Mouse (Mus musculus) embryo, embryonic 10 days (tissue): ENCODE data around the gene Rassf5.

Source experiments
- DNase-seq: peaks from one replicate; pipeline ENCODE4 v3.0.0-alpha.2; 2015; ENCODE audit warnings: low spot score

Rassf5 gene

GRCm38 (mm10) chr1:131245089-131245856 is at the start of gene Rassf5:
TSS of gene Rassf5 (minus strand) at chr1:131245258.
- DNase-seq, result peak; percentile 48

GRCm38 (mm10) chr1:131293922-131294250 is 48.8 kb upstream of the Rassf5 start:
- no peak for DNase-seq

- no peak for DNase-seq
Measured at GRCm38 (mm10) chr1:131293221-131293921, 48.3 kb upstream of the Rassf5 start.

- DNase-seq, result peak; percentile 74
Measured at GRCm38 (mm10) chr1:131290648-131291047, 45.6 kb upstream of the Rassf5 start.

- DNase-seq, result no peak
Measured at GRCm38 (mm10) chr1:131288938-131289337, 43.9 kb upstream of the Rassf5 start.

GRCm38 (mm10) chr1:131287267-131287666 is 42.2 kb upstream of the Rassf5 start:
- DNase-seq, result no peak

- no peak for DNase-seq
Measured at GRCm38 (mm10) chr1:131286803-131287202, 41.7 kb upstream of the Rassf5 start.

- no peak for DNase-seq
Measured at GRCm38 (mm10) chr1:131284616-131285015, 39.6 kb upstream of the Rassf5 start.

- DNase-seq, result no peak
Measured at GRCm38 (mm10) chr1:131284167-131284566, 39.1 kb upstream of the Rassf5 start.

GRCm38 (mm10) chr1:131281731-131282130 is 36.7 kb upstream of the Rassf5 start:
- DNase-seq, result no peak

GRCm38 (mm10) chr1:131280280-131280679 is 35.2 kb upstream of the Rassf5 start:
- no peak for DNase-seq

GRCm38 (mm10) chr1:131279456-131279776 is 34.4 kb upstream of the Rassf5 start, which contains the start of gene Ikbke:
TSS of gene Ikbke (minus strand) at chr1:131279606.
- no peak for DNase-seq

GRCm38 (mm10) chr1:131278606-131279455 is 33.8 kb upstream of the Rassf5 start:
- no peak for DNase-seq

GRCm38 (mm10) chr1:131276831-131277230 is 31.8 kb upstream of the Rassf5 start:
- peak; percentile 44 for DNase-seq

- DNase-seq, result no peak
Measured at GRCm38 (mm10) chr1:131275577-131275976, 30.5 kb upstream of the Rassf5 start.

- DNase-seq, result no peak
Measured at GRCm38 (mm10) chr1:131274725-131275539, 29.9 kb upstream of the Rassf5 start.

- peak; percentile 86 for DNase-seq
Measured at GRCm38 (mm10) chr1:131269797-131270578, 24.9 kb upstream of the Rassf5 start.

GRCm38 (mm10) chr1:131268776-131269175 is 23.7 kb upstream of the Rassf5 start:
- no peak for DNase-seq

GRCm38 (mm10) chr1:131263905-131264304 is 18.8 kb upstream of the Rassf5 start:
- no peak for DNase-seq

- peak; percentile 80 for DNase-seq
Measured at GRCm38 (mm10) chr1:131260309-131260656, 15.2 kb upstream of the Rassf5 start.
